1 mouse cellular context compared by ENCODE assay signal in genomic region chr11:98588833-98589281, GRCm38 (mm10).
A peak's percentile ranks its signal among the peaks of the same experiment; 100 is the strongest.
TF ChIP-seq lines count a peak whose summit lies in the region.

No protein-coding gene starts in this region.

TF ChIP-seq in CH12.LX, 34 proteins besides CTCF, POLR2A, EP300 and RAD21 (continued from another document):
- TF ChIP-seq ELF1 (IDR thresholded peaks at IDR 0.05; ENCODE audit: low read depth, low read length) (no peak), SIN3A (IDR thresholded peaks at IDR 0.05; ENCODE audit: low read length) (no peak), KAT2A (IDR thresholded peaks at IDR 0.05; ENCODE audit: insufficient replicate concordance, low read length) (no peak), NRF1 (IDR thresholded peaks at IDR 0.05; ENCODE audit: low read depth, low read length) (no peak), UBTF (IDR thresholded peaks at IDR 0.05; ENCODE audit: low read depth, low read length) (no peak), IRF4 (IDR thresholded peaks at IDR 0.05; ENCODE audit: low read depth, low read length) (no peak), ZKSCAN1 (IDR thresholded peaks at IDR 0.05; ENCODE audit: borderline replicate concordance, low read depth, low read length) (no peak), USF2 (conservative IDR thresholded peaks at IDR 0.05; ENCODE audit: low read depth, low read length) (no peak), RCOR1 (conservative IDR thresholded peaks at IDR 0.05; ENCODE audit: low read depth, low read length) (no peak), MEF2A (IDR thresholded peaks at IDR 0.05; ENCODE audit: borderline replicate concordance, low read depth, low read length) (peak; percentile 83), ZC3H11A (IDR thresholded peaks at IDR 0.05; ENCODE audit: low read depth, low read length) (no peak), MAFK (IDR thresholded peaks at IDR 0.05; ENCODE audit: insufficient replicate concordance, low read length) (no peak), ZNF384 (IDR thresholded peaks at IDR 0.05; ENCODE audit: low read depth, low read length) (peak; percentile 77), JUN (IDR thresholded peaks at IDR 0.05; ENCODE audit: insufficient read depth, low read depth, low read length) (0 out of 2 replicates have a peak, but pooled peaks have one; percentile 17), GABPA (IDR thresholded peaks at IDR 0.05; ENCODE audit: insufficient replicate concordance, low read depth, low read length) (no peak), CHD1 (IDR thresholded peaks at IDR 0.05; ENCODE audit: low read depth, low read length) (0 out of 2 replicates have a peak, but pooled peaks have one; percentile 21), TBP (conservative IDR thresholded peaks at IDR 0.05; ENCODE audit: low read depth, low read length) (no peak)
